Mouse (Mus musculus): ENCODE results near the gene Slc50a1.
A peak's percentile ranks its signal among the peaks of the same experiment; 100 is the strongest.

DNA sequence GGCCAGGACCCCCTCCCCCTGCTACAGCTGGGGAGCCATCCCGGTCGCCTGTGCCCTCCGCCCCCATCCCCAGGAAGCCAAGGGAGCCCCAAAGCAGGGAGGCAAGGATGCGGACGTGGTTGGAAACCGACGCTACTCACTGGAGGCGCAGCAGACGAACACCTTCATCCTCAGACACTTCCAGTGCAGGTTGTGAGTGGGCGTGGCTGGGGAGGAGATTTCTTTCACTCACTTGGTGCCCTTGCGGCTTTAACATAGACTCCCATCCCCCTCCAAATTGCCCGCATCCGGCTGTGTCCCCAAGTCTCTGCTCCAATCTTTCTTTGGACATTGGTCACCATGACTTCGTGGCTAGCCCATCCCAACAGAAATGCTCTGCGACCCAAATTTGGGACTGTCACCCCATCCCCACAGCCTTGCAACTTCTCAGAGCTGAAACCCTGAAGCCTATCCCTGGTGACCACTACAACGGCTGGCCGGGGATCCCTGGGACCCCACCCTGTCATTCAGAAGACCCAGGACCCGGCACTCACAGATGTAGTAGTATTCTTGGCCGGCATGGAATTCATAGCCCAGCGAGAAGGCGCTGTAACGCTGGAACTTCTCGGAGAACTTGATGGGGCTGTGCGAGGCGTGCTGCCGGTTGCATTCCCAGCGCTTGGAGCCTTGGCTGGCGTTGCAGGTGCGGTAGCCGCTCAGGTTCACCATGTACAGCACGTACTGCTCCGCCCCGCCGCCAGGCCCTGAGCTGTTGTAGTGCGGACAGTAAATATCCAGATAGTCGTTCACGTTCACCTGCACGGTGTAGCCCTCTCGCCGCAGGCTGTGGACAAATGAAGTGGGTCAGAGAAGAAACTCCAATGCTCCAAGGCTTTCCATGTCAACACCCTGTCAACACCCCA lies 45.8 kb upstream of the Slc50a1 start:
- TF ChIP-seq CTCF (IDR thresholded peaks at IDR 0.05; ENCODE audit: control insufficient read depth, insufficient read depth, low read length) (peak; percentile 5; the same call in 1 of the 2 replicates), POLR2A (IDR thresholded peaks at IDR 0.05; ENCODE audit: borderline replicate concordance, control insufficient read depth, low read depth, low read length) (no peak)
